Mouse (Mus musculus) kidney, adult 2 months (tissue): ENCODE results near the gene Trim69.

Experiments used
- CTCF ChIP-seq: fragments of 200-500 bp; conservative IDR thresholded peaks from 2 replicates; pipeline ENCODE4 v1.5.1; 2011; ENCODE audit warnings: low read depth, mild to moderate bottlenecking, control low read depth, low read length, moderate library complexity, mixed read lengths; ENCODE audit not compliant: insufficient read depth, insufficient read length
- POLR2A ChIP-seq: fragments of 200-500 bp; IDR thresholded peaks from one replicate; pipeline ENCODE4 v1.6.1; 2011; ENCODE audit warnings: low read depth, low read length, control low read depth

DNA sequence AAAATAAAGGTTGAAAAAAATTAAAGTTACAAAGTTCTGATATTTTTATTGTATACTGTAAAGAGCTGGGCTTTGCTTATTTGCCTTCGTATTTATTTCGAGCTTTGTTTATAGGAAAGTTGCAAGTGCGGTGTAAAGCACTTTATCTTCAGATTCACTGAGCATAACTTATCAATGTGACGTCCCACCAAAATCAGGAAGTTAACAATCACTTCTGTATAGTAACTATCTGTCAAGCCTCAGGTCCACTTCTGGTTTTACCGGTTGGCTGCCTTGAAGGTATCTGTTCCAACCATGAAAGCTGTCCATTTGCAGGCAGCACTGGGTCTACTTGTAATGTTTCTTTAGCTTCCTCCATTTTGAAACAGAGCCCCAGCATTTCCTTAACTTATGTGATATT is 61.8 kb downstream of the Trim69 start:
- TF ChIP-seq POLR2A (no peak), CTCF (no peak)
